Mouse (Mus musculus) gastrocnemius, postnatal 4 days (tissue): Measurements from ENCODE around the gene Vgf. TPM values are rescaled to one million over a fixed set of nuclear protein-coding genes. Genes with fewer than 3 reads are reported as not detected.

ENCODE experiments used
- DNase-seq, 2 experiments: peaks; one replicate each; pipeline ENCODE4 v3.0.0; 2021 to 2022; ENCODE audit warnings: low spot score in 2 of 2, mixed read lengths in 2 of 2
- long read RNA-seq, 2 experiments: library from polyadenylated mRNA; stranded (forward); transcript quantifications; one replicate each; pipeline ENCODE4 v2.0.0; 2021
- total RNA-seq, 2 experiments: library from RNA; stranded (reverse); gene quantifications; 2 replicates each; pipeline ENCODE4 v1.2.3; 2021

Vgf gene
- not detected for total RNA-seq
- long read RNA-seq, experiment 1 = 0 reads
- long read RNA-seq, experiment 2 = 0 reads

DNA sequence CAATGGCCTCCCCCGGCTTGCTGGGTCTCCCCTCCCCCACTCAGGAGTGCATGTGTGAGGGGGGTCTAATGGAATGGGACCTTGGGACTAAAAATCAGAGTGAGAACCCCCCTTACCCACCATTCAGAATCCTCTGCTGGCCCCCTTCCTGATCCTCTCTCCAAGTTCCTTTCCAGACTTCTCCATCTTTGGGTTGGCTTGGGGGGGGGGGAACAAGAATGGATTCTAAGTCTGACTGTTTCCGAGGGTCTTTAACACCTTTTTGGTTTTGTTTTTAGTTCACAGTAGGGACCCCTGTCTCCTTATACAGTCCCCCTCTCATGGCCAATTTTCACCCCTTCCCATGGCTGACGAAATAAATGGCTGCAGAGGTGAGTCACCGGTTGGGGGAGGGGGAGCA, at the start of gene Vgf:
Vgf (plus strand) TSS at position 301 of the 400 bp plus-strand sequence.
- no peak for DNase-seq

DNA sequence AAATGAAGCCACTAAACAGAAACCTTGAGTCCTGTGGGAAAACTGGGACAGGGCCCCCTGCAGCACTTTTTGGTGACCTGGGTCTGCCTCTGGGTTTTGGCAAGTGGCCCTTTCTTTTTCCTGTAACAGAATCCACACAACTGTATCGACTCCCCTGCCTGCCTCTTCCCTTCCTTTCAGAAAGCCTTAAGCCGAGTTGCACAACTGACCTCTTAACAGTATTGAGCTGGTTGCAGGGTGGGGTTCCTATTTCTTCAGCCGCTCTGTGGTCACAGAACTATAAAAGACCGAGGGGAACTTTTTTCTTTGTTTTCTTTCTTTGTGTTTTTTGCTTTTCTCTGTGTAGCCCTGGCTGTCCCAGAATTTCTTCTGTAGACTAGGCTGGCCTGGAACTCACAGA, 48.4 kb upstream of the Vgf start:
- no peak for DNase-seq

DNA sequence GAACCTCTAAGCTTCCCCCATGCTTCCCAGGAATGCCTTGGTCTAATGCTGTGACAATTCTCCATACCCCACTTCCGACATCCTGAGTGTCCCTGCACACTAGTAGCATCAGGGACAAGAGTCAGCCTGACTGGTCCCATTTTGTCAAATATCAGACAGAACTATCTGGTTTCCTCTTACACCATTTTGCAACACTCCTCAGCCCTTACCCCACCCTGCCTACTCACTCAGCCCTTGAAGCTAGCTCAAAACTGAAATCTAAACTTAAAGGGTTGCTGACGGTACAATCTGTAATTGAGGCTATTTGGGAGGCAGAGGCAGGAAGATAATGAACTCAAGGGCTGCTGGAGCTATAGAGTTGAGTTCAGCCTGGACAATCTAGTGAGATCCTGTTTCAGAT, 46.4 kb upstream of the Vgf start:
- no peak for DNase-seq

DNA sequence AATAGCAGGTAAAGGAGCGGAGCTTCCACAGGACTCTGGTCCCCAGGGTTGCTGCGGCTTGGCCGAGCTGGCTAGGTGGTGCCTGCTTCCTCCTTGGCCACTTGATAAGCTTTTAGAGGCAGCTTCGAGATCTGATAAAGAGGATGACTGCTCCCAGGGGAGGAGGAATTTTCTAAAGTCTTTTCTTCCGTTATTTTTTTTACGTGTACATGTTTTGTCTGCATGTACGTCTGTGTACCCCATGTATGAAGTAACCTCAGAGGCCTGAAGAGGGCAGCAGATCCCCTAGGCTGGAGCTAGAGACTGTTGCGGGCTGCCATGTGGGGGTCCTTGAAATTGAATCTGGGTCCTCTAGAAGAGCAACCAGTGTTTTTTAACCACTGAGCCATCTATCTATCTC, 45.2 kb upstream of the Vgf start:
- DNase-seq = no peak

DNA sequence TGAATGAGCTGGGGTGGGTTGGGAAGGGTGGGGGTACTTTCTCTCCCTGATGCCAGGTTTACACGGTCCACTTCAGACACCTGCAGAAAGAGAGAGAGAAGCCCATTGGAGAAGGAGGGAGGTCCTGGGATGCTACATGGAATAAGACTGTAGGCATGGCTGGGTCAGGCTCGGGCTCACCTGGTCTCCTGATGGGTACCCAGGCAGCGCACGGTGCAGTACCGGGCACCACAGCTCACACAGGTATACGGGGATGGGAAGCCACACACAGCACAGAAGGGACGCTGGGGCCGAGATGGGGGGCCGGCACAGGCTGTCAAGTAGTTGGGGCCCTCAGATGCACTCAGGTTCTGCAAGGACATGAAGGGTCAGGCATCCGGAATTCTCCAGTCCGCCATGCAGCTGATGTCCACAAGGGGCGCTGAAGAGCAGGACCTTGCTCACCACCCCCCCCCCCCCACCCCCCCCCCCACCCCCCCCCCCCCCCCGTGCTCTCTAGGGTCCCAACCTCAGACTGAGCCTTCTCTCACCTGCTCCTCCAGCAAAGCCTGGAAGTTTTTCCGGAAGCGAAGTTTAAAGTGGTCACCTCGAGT, 43.8 kb upstream of the Vgf start:
- DNase-seq = peak in 1 of 2 experiments; percentile 54

DNA sequence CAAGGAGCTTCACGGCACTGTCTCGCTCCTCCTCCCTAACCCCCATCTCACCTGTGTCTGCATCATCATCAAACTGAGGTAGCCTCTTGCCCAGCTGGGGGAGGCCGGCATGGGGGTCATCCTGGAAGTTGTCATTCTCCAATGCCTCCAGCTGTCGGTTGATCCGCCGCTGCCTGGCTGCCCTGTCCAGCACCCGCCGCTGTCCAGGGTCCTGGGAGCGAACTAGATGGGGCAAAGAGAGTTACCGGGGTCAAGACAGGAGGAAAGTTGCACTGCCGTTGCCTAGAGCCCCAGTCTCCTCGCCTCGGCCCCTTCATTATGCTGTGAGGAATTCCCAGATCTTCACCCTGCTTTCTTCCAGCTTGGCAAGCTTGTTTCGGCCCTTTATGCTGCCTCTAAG, 41.4 kb upstream of the Vgf start:
- DNase-seq = no peak

DNA sequence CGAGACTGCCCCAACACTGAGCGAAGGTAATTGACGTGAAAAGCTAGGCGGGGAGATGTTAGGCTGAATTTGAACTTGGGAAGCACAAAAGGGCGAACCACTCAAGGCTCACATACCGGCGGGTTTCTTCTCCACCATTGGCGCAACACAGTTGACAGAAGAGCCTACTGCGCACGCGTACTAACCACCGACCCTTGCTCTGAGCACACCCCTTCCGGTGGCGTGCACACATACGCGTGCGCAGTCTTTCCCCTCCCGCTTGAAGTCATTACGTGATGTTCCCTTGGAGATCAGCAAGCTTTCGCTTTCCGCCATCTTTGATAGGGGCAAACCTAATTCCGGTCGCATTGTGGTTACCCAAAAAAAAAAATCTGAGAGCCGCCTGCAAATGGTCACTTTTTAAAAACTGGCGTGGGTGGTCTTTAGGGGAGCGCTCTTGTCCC, 39.5 kb upstream of the Vgf start, which contains the start of gene Plod3:
Plod3 (plus strand) TSS at position 325 of the 443 bp plus-strand sequence.
- peak; percentile 92 to 97 for DNase-seq

DNA sequence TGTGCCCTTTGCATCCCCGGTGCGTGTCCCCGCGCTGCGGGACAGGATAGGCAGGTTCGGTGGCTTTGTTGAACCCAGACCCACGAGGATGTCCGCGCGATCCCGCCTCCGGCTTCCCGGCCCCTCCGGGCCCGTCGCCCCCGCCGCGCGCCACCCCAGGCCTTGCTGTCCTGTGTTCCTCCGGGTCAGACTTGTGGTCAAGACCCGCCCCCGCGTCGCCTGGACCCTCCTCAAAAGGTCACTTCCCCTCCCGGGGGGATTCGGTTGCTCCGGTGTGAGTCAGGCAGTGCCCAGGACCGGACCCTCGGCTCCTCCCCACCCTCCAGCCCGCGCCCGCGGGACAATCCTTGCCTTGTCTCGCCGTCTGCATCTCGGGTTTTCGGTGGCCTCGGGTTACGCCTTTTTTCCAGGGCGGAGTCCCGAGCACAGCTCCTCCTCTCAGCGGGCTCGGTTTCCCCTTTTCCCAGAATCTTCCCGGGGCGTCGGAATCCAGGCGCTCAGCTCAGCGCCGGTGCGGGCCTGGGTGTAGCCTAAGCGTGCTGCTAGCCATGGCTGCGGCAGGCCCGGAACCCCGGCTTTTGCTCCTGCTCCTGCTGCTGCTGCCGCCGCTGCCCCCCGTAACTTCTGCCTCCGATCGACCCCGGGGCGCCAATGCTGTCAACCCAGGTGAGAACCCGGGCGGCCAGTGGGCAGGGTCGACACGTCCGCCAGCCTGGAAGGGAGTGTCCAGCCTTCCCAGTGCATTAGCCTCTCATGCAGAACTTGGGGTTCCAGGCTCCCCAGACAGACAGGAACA, 38.9 kb upstream of the Vgf start:
- peak; percentile 73 to 80 for DNase-seq

DNA sequence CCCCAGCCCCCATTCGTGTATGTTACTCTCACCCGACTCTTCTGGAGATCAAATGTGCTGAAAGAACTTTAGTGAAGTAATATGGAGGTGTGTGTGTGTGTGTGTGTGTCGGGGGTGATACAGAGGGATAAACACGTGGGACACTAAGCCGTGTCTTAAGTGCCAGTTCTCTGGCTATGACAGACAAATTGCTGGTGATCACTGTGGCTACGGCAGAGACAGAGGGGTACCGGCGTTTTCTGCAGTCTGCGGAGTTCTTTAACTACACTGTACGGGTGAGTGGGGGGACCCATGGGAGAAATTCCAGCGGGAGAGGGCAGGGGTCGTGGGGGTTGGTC, 38.3 kb upstream of the Vgf start, which contains the start of gene Znhit1:
Znhit1 (minus strand) TSS at position 88 of the 338 bp plus-strand sequence.
- DNase-seq = no peak

DNA sequence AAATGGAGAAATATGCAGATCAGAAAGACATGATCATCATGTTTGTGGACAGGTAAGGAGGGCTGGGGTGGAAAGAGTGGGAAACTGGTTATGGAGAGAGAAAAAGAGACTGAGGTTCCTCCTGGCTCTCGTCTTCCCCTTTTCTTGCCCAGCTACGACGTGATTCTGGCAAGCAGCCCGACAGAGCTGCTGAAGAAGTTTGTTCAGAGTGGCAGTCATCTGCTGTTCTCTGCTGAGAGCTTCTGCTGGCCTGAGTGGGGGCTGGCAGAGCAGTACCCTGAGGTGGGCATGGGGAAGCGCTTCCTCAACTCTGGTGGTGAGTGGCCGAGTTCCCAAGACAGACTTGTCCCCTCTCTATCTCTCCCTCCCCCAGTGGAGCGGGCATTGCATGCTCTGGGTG, 37.8 kb upstream of the Vgf start:
- no peak for DNase-seq

DNA sequence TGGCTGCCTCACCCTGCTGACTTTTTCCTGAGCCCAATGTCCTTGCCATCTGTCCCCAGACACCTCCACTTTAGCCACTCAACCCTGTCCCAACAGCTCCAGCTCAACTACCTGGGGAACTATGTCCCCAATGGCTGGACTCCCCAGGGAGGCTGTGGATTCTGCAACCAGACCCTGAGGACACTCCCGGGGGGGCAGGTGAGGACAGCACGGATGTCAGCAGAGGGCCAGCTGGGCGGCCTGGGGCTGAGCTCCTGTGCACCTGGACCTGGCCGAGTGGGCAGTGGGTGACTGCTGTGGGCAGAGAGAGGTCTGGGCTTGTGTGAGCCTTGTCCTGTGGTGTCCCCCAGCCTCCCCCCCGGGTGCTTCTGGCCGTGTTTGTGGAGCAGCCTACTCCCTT, 36.4 kb upstream of the Vgf start:
- DNase-seq = no peak

DNA sequence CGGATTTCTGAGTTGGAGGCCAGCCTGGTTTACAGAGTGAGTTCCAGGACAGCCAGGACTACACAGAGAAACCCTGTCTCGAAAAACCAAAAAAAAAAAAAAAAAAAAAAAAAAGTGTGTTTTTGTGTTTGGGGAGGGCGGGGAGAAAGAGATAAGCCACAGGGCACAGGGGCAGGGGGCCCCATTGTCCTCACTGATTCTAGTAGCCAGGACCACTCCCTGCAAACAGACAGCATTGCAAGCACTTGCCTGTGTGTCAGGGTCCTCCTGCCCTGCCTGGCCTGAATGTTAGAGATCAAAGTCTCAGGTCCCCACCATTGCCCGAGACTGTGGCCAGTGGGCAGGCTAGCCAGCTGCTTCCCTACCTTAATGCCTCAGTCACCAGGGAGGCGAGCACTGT, 26.7 kb upstream of the Vgf start:
- no peak for DNase-seq

DNA sequence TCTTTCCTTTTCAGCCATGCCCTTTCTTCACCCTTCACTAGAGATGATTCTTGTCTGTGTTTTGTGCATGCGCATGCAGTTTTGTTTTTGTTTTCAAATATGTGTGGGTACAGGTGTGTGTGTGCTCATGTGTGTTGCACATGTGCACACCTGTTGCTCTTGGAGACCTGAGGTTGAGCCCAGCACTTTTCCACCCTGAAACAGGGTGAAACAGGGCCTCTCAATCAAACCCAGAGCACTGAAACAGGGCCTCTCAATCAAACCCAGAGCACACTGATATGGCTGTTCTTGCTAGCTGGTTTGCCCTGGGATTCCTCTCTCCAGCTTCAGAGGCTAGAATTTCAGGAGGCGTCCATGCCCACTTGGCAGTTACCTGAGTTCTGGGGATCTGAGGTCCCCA, 25.6 kb upstream of the Vgf start:
- DNase-seq = no peak

DNA sequence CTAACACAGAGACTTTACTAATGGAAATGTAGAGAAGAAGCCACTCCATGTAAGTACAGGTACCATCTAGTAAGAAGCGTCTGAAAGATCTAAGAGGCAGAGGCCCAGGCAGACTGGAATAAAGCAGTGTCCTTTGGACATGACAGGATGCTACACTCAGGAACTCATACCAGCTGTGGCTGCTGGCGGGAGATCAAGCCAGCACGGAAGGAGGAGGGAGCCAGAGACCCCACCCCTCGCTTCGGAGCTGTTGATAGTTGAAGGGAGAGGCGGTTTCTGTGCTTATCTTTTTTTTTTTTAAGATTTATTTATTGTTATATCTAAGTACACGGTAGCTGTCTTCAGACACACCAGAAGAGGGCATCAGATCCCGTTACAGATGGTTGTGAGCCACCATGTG, 18.9 kb upstream of the Vgf start:
- no peak for DNase-seq

DNA sequence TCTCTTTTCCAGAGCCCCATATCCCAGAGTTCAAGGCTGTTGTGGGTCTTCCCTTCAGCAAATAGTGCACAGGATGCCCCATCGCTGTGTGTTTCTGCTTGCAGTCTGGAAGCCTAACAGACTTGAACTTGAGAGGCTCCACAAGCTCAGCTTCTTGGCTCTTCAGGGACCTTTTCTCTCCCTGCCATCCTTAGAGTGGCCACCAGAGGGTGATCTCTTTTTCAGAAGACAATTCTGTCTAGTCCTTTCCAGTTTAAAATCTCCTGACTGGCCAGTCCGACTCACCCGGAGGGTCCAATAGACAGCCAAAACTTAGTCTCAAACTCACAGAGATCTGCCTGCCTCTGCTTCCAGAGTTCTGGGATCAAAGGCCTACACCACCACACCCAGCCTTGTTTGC, 16.2 kb upstream of the Vgf start:
- DNase-seq = peak in 1 of 2 experiments; percentile 42

DNA sequence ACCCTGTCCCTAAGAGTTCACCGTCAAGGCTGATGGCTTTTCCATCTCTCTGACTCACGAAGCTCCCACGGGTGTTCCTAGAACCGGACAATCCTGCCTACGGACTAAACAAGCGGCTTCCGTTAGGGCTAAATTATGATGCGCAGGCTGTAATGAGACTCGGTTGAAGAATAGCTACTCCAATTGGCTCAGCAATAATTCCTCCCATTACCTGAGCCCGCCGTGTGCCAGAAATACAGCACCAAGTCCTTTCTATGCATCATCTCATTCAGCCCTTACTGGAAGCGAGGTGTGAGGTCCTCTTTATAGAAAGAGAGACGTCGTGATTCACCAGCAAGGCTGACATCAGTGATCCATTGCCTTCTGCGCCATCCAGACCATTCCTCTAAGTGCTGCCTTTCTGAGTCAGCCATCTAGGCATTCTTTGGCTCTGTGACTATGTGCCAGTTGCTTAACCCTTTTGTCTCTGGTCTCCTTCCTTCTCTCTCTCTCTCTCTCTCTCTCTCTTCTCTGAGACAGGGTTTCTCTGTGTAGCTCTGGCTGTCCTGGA, 13.7 kb upstream of the Vgf start:
- no peak for DNase-seq

DNA sequence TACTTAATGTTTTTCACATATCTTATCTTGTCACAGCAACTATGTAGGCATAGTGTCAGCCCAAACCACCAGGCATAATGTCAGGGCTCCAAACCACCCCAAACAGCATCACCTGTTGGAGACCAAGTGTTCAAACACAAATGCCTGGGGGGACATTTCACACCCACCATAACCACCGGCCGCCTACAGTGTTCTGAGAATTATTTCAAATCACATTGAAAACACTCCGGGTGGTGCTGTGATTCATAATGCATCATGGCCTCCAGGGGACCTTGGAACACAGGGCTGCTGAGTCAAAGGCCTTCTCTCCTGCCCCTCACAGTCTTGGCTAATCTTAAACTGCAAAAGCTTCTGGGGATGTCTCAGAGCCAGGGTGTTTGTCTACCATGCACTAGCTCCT, 10.3 kb upstream of the Vgf start:
- DNase-seq = no peak

DNA sequence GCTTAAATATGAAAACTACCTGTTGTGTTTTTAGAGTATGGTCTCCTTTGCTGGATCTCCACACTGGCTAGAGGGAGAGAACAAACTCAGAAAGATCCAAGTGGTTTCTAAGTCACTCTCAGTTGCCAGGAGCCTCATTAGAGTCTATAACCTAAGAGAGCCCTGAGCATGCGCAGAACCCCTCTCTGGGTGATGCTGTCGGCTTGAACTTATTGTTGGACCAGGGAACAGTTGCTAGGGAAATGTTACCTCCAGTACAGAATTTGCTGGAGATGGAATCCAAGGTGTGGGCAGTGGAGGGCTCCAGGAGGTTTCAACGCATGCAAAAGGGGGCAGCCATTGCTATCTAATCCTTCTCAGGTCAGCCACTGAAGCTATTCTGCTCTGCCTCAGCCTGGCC, 1.9 kb upstream of the Vgf start:
- DNase-seq = no peak

DNA sequence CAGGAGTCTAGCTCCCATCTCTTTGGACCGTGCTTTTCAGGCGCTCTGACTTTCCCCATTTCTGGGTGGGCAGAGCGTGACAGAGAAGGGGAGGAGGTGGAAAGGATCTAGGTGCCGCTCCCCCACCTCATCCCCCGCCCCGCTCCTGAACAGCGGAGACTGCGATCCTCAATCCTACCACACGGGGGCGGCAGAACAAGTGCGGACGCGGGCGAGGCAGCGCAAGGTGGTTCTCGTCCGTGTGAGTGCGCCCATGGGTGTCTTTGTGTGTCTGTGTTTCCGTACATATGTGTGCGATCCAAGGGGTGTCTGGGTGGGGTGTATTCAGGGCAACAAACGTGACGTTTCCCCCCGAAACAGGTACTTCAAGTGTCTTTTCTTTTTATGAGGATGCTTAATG, 1.1 kb upstream of the Vgf start:
- peak; percentile 68 to 80 for DNase-seq

DNA sequence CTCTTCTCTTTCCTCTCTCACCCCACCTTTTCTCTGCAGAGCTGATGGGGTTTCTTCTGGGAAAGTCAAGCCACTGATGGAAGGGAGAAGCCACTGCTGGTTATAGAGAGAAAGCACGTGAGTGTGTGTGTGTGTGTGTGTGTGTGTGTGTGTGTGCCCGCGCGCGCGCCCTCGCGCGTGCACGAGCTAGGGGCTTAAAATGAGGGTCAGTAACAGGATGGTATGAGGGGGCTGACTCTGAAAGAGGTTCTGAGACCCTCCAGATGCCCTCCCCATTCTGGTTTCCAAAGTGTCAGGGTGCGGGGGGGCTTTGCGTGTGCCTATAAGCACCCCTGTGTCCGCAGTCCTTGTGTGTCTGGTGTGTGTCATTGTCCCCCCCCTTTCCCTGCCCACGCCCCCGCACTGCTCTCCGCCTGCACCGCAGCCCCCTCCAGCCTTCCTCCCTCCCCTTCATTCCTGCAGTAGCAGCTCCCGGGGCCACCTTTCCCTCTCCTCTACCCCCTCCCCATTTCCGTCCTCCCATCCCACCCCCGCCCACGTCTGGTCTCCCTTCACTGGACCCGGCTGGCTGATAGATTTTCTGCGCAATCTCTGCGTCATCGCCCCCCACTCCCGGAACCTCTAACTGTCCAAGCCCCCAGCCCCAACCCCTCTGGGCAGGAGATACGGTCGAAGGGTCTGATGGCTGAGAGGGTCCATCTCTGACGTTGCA, 2.5 kb downstream of the Vgf start:
- no peak for DNase-seq

DNA sequence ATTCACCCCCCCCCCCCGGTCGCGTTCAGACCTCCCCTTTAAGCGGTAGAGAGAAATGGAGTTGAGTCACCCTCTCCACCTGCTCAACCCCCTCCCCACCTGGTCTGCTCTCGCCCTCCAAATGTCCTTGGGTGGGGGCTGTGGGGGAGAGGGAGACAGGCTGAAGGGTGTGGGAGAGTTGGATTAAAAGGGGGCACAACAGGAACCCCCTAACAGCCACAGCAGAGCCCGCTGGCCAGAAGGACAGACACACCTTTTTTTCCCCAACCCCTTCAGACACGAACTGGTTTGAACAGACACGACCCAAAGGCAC, 3.0 kb downstream of the Vgf start:
- no peak for DNase-seq
